Mouse (Mus musculus): ENCODE results near the gene Nob1. TPM values are rescaled to one million over a fixed set of nuclear protein-coding genes. Genes with fewer than 3 reads are reported as not detected.

Nob1 gene
- polyA plus RNA-seq, 1 experiment = 31.2 TPM

DNA sequence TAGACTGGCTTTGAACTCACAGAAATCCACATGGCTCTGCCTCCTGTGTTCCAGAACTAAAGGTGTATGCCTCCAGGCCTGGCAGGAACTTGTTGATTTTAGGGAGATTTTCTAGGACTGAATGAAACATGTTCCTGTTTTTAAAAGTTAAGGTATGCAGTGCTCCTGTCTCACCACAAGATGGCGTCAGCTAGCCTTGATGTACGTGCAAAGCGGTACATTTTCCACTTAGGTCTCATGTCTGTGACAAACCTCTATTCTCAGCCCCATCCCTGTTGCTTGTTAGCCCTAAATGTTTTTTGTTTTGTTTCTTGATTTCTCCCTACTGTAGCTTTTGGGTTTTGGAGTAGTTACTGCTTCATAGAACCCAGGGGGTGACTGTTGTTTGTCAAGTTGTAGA lies 30.4 kb upstream of the Nob1 start:
- Histone ChIP-seq H3K4me3 (replicated peaks) (no peak overlapping the region), H3K9me3 (no peaks in the 10 kb centered on the region), H3K36me3 (replicated peaks; ENCODE audit: low read length) (peaks cover 78% of the 10 kb centered on the region), H3K4me1 (peaks cover 69% of the 10 kb centered on the region), H3K27me3 (replicated peaks) (no peaks in the 10 kb centered on the region)
- no peak for TF ChIP-seq FLI1 (IDR thresholded peaks at IDR 0.05; ENCODE audit: low read length)

DNA sequence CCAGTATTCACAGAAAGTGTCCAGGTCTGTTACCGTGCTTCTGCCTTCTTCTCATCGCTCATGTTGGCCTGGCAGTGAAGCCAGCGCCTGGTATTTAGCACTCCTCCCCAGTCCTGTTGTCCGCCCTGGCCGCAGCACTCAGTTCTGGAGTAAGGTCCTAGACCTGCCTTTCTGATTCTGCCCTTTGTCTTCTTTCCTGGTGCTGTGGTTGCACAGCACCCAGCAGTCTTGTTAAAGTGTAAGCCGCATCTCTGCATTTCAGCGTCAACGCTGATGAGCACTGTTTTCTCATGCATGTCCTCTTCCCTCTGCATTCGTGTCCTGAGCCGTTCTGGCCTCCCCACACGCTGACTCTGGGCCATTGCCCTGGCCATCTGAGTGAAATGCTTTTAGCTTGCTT lies 28.5 kb upstream of the Nob1 start:
- TF ChIP-seq FLI1 (IDR thresholded peaks at IDR 0.05; ENCODE audit: low read length) (no peak), GATA1 (IDR thresholded peaks at IDR 0.05; ENCODE audit: borderline replicate concordance, low read length) (no peak)

DNA sequence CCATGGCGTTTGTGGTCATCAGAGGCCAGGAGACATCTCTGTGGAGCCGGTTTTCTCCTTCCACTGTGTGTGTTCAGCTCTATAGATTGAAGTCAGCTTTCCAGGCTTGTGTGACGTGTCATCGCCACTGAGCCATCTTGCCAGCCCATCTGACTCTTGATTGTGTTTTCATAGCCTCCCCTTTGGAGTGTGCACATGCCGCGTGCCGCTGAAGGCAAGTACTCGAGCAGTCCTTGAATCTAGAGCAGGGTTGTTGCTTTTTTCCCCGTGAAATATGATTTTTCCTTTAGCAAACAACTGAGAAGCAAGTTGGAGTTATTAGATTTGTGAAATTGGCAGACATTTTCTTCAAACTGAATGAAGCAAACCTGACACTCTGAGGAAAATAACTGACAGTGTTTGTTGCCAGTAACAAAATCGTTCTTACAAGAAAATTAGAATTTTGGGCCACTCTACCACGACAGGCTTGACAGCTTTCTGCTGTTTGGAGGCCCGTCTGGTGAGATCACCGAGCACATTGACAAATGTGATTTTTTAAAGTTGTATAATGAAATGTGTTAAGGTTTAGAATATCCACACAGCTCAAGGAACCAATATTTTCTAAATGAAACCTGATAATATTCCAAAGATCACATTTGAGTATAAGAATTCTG lies 26.7 kb upstream of the Nob1 start:
- Histone ChIP-seq H3K4me3 (replicated peaks) (no peak overlapping the region), H3K36me3 (replicated peaks; ENCODE audit: low read length) (peaks cover 53% of the 10 kb centered on the region), H3K27me3 (replicated peaks) (no peaks in the 10 kb centered on the region), H3K4me1 (peaks cover 86% of the 10 kb centered on the region), H3K9me3 (no peaks in the 10 kb centered on the region)
- no peak for TF ChIP-seq GATA1 (IDR thresholded peaks at IDR 0.05; ENCODE audit: borderline replicate concordance, low read length)

More for the DNA sequence above, 28.5 kb upstream of the Nob1 start:
- Histone ChIP-seq H3K27me3 (replicated peaks) (no peaks in the 10 kb centered on the region), H3K4me1 (peaks cover 76% of the 10 kb centered on the region), H3K36me3 (replicated peaks; ENCODE audit: low read length) (peaks cover 65% of the 10 kb centered on the region), H3K4me3 (replicated peaks) (no peak overlapping the region), H3K9me3 (no peaks in the 10 kb centered on the region)

DNA sequence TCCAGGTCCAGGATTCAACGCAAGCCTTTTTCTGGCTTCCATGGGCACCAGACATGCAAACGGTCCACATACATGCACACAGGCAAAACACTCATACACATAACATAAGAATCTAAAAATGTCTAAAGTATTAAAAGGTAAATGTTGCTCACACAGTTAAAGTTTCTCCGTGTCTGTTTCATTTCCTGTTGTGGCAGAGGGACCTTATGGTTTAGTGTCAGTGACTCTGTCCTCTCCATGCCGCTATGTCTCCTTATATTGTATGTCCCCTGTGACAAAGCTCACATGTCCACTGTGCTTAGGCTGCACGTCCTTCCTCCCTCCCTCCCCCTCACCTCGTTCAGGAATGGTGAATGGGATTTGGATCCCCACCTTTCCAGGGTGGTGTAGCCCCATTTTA lies 24.8 kb upstream of the Nob1 start:
- H3K4me3 ChIP-seq (replicated peaks) = peak overlapping the region; percentile 12
- TF ChIP-seq FLI1 (IDR thresholded peaks at IDR 0.05; ENCODE audit: low read length) (no peak), GATA1 (IDR thresholded peaks at IDR 0.05; ENCODE audit: borderline replicate concordance, low read length) (no peak)
- peaks cover 50% of the 10 kb centered on the region for H3K36me3 ChIP-seq (replicated peaks; ENCODE audit: low read length)
- peaks cover 78% of the 10 kb centered on the region for H3K4me1 ChIP-seq
- no peaks in the 10 kb centered on the region for H3K9me3 ChIP-seq
- H3K27me3 ChIP-seq (replicated peaks) = no peaks in the 10 kb centered on the region

DNA sequence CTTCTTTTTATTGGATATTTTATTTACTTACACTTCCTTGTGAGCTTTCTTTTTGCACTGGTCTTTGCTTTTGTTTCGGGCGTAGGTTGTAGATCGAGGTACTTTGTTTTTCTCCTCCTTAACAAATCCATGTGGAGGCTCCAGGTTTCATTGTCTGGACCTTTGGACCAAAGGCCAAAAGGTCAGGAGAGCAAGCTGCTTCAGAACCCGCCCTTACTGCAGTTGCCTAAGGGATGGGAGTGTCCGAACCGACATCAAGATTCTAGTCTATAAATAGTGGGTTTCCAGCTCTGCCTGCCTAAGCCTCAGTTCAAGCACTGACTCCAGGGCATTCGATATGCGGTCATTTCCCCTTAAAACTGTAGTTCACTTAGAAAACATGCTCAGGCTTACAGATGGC lies 24.3 kb upstream of the Nob1 start:
- Histone ChIP-seq H3K4me3 (replicated peaks) (no peak overlapping the region), H3K9me3 (no peaks in the 10 kb centered on the region), H3K36me3 (replicated peaks; ENCODE audit: low read length) (peaks cover 53% of the 10 kb centered on the region), H3K4me1 (peaks cover 81% of the 10 kb centered on the region), H3K27me3 (replicated peaks) (no peaks in the 10 kb centered on the region)
- TF ChIP-seq FLI1 (IDR thresholded peaks at IDR 0.05; ENCODE audit: low read length) (no peak), GATA1 (IDR thresholded peaks at IDR 0.05; ENCODE audit: borderline replicate concordance, low read length) (no peak)

DNA sequence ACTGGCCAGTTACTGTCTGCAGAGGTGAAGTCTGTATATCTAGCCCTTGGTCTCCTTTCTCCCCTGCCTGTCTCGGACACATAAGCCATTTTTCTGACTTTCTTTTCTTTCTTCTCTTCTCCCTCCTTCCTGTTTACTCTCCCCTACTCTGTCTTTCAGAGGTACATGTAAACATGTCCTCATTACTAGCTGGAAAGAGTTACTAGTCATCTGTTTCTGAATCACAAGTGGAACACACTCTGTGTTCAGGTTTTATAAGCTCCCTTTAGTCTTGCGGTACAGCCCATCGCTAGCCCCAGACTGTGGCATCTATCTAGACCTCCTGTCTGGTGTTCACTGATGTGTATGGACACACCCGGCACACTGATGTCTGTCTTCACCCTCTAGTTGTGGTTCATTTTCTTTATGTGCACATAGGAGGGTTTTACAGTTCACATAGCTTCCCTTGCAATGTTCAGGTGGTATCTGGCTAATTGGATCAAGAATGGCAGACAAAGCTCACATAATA lies 23.6 kb upstream of the Nob1 start:
- Histone ChIP-seq H3K4me1 (peaks cover 79% of the 10 kb centered on the region), H3K36me3 (replicated peaks; ENCODE audit: low read length) (peaks cover 50% of the 10 kb centered on the region), H3K4me3 (replicated peaks) (peak overlapping the region; percentile 59), H3K9me3 (no peaks in the 10 kb centered on the region), H3K27me3 (replicated peaks) (no peaks in the 10 kb centered on the region)
- no peak for TF ChIP-seq FLI1 (IDR thresholded peaks at IDR 0.05; ENCODE audit: low read length)
- TF ChIP-seq GATA1 (IDR thresholded peaks at IDR 0.05; ENCODE audit: borderline replicate concordance, low read length) = no peak

DNA sequence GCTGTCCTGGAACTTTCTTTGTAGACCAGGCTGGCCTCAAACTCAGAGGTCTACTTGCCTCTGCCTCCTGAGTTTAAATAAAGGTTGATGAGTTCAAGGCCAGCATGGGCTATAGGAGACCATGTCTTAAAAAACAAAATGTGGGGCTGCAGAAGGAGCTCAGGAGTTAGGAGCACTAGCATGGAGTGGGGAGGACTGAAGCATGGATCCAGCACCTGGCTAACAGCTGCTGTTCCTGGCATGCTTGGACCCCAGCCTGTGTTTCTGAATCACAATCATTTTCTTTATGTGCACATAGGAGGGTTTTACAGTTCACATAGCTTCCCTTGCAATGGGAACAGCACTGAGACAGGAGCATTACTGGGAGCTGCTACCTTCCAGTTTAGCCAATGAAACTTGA lies 22.9 kb upstream of the Nob1 start:
- H3K36me3 ChIP-seq (replicated peaks; ENCODE audit: low read length) = peaks cover 50% of the 10 kb centered on the region
- H3K4me3 ChIP-seq (replicated peaks) = no peak overlapping the region
- peaks cover 79% of the 10 kb centered on the region for H3K4me1 ChIP-seq
- TF ChIP-seq FLI1 (IDR thresholded peaks at IDR 0.05; ENCODE audit: low read length) = no peak
- H3K9me3 ChIP-seq = no peaks in the 10 kb centered on the region
- no peaks in the 10 kb centered on the region for H3K27me3 ChIP-seq (replicated peaks)

DNA sequence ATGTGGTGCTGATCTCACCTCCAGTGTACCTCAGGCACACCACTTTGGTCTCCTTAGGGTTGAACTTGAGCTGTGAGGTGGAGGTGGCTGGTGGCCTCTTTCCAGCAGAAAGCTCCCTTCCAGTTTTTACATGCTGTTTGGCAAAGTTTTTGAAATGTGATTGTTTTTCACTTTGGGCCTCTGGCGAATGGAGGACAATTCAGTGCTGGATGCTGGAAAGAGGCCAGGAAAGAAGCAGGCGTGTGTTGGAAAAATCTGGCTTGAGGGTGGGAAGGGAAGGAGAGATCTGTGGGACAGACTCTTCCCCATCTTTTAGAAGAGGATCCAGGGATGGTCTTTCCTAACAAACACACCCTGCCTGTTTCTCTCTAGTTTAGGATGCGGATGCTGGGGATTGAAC lies 19.8 kb upstream of the Nob1 start:
- Histone ChIP-seq H3K9me3 (no peaks in the 10 kb centered on the region), H3K27me3 (replicated peaks) (no peaks in the 10 kb centered on the region), H3K4me3 (replicated peaks) (no peak overlapping the region), H3K4me1 (peaks cover 73% of the 10 kb centered on the region), H3K36me3 (replicated peaks; ENCODE audit: low read length) (peaks cover 59% of the 10 kb centered on the region)
- TF ChIP-seq FLI1 (IDR thresholded peaks at IDR 0.05; ENCODE audit: low read length) = no peak
- no peak for TF ChIP-seq GATA1 (IDR thresholded peaks at IDR 0.05; ENCODE audit: borderline replicate concordance, low read length)

DNA sequence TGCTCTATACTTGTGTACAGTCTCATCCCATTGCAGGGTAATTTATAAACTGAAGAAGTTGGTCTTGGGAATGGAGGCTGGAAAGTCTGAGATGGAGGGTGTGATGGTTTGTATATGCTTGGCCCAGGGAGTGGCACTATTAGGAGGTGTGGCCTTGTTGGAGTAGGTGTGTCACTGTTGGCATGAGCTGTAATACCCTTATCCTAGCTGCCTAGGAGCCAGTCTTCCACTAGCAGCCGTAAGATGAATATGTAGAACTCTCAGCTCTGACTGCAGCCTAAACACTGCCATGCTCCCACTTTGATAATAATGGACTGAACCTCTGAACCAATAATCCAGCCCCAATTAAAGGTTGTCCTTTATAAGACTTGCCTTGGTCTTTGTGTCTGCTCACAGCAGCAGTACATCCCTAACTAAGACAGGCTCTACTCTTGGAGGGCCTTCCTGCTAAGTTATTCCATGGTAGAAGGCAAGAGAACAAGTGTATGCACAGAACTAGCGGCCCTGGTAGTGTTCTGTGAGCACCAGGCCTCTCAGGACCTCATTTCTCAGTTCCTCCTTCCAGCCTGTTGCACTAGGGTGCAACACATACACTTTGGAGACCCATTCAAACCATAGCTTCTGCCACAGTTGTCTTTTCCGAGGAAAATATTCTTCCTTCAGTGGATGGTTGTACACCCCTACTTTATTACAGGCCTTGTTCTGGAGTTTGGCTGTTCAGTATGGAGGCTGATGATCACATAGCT lies 15.2 kb upstream of the Nob1 start:
- H3K27me3 ChIP-seq (replicated peaks) = no peaks in the 10 kb centered on the region
- peaks cover 62% of the 10 kb centered on the region for H3K4me1 ChIP-seq
- peaks cover 46% of the 10 kb centered on the region for H3K36me3 ChIP-seq (replicated peaks; ENCODE audit: low read length)
- TF ChIP-seq GATA1 (IDR thresholded peaks at IDR 0.05; ENCODE audit: borderline replicate concordance, low read length) (no peak), FLI1 (IDR thresholded peaks at IDR 0.05; ENCODE audit: low read length) (no peak)
- H3K4me3 ChIP-seq (replicated peaks) = no peak overlapping the region
- no peaks in the 10 kb centered on the region for H3K9me3 ChIP-seq

DNA sequence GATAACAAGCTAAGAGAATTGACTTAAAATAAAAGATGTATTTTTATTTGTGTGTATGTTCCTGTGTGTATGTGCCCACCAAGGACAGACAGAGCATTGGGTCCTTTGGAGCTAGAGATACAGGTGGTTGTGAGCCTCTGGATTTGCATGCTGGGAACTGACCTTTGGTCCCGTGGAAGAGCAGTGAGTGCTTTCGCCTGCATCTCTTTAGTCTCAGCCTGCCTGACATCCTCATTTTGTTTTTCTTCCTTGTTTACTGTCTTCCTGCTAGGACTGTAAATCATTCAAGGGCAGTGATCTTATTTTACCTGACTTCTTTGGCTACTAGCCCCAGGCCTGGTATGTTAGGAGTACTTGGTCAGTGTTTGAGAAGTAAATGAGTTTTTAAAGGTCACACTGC lies 12.9 kb upstream of the Nob1 start:
- Histone ChIP-seq H3K9me3 (no peaks in the 10 kb centered on the region), H3K36me3 (replicated peaks; ENCODE audit: low read length) (peaks cover 27% of the 10 kb centered on the region), H3K4me1 (peaks cover 49% of the 10 kb centered on the region), H3K4me3 (replicated peaks) (peak overlapping the region; percentile 77), H3K27me3 (replicated peaks) (no peaks in the 10 kb centered on the region)
- TF ChIP-seq FLI1 (IDR thresholded peaks at IDR 0.05; ENCODE audit: low read length) = no peak

Measured in megakaryocyte, embryonic 14.5 days (primary cell).